14 mouse cellular contexts compared by ENCODE assay signal in genomic region chr13:48094275-48095035, GRCm38 (mm10).
"Had no signal": no experiment of that assay in that cellular context is flagged by ENCODE, and none has a peak within 500 bp of the region (broad histone marks: within the 10 kb centered on the region; RNA-seq: fewer than 3 reads in every experiment).

No protein-coding gene starts in this region.

- H3K27me3 ChIP-seq: limb, embryonic 13.5 days; liver, embryonic 15.5 days; neural tube, embryonic 13.5 days had no signal

- H3K4me3 ChIP-seq: layer of hippocampus, adult 2 months; limb, embryonic 13.5 days; liver, embryonic 15.5 days; midbrain, embryonic 12.5 days; neural tube, embryonic 13.5 days had no signal

- H3K36me3 ChIP-seq: limb, embryonic 13.5 days; liver, embryonic 15.5 days; midbrain, embryonic 12.5 days; neural tube, embryonic 13.5 days had no signal

- H3K4me2 ChIP-seq: limb, embryonic 13.5 days; liver, embryonic 15.5 days; midbrain, embryonic 12.5 days; neural tube, embryonic 13.5 days had no signal

- H3K27ac ChIP-seq: kidney, postnatal 0 days; layer of hippocampus, adult 2 months; limb, embryonic 13.5 days; liver, embryonic 15.5 days; midbrain, embryonic 12.5 days; neural tube, embryonic 13.5 days had no signal

- ATAC-seq: lung, postnatal 0 days had no signal

- DNase-seq: kidney, adult 8-10 months; kidney, postnatal 4 days; left cerebral cortex, postnatal 4 days; lung, adult 2 months; lung, postnatal 36 days; right cerebral cortex, postnatal 25 days; thymus, postnatal 4 days had no signal

- H3K9ac ChIP-seq: limb, embryonic 13.5 days; liver, embryonic 15.5 days; midbrain, embryonic 12.5 days; neural tube, embryonic 13.5 days had no signal

- H3K9me3 ChIP-seq: limb, embryonic 13.5 days; liver, embryonic 15.5 days; midbrain, embryonic 12.5 days; neural tube, embryonic 13.5 days had no signal

- H3K4me1 ChIP-seq: limb, embryonic 13.5 days; liver, embryonic 15.5 days; neural tube, embryonic 13.5 days had no signal
